Mouse (Mus musculus) bone marrow, adult 2 months (tissue): ENCODE results near the gene Auh.

ENCODE experiments used
- CTCF ChIP-seq: fragments of 200-500 bp; IDR thresholded peaks from 2 replicates; pipeline ENCODE4 v1.5.1; 2011; ENCODE audit warnings: low read length, control low read depth; ENCODE audit not compliant: control insufficient read depth, insufficient read depth
- POLR2A ChIP-seq: fragments of 200-500 bp; IDR thresholded peaks from 2 replicates; pipeline ENCODE4 v1.6.1; 2011; ENCODE audit warnings: low read depth, mild to moderate bottlenecking, control low read depth, low read length, borderline replicate concordance; ENCODE audit not compliant: control insufficient read depth

- TF ChIP-seq CTCF, result no peak
- no peak for TF ChIP-seq POLR2A
Observed at GRCm38 (mm10) chr13:52883084-52883959, 46.2 kb downstream of the Auh start.
